Mouse (Mus musculus): ENCODE results near the gene Ifitm5. TPM values are rescaled to one million over a fixed set of nuclear protein-coding genes. Genes with fewer than 3 reads are reported as not detected.
"Not testable (repeated sequence)": the region's sequence is repeated elsewhere in the genome, so short reads cannot be mapped to it uniquely, and the experiment has no call there.

The Ifitm5 gene
- polyA plus RNA-seq, 1 experiment from 2014 or later: 1.3 TPM

DNA sequence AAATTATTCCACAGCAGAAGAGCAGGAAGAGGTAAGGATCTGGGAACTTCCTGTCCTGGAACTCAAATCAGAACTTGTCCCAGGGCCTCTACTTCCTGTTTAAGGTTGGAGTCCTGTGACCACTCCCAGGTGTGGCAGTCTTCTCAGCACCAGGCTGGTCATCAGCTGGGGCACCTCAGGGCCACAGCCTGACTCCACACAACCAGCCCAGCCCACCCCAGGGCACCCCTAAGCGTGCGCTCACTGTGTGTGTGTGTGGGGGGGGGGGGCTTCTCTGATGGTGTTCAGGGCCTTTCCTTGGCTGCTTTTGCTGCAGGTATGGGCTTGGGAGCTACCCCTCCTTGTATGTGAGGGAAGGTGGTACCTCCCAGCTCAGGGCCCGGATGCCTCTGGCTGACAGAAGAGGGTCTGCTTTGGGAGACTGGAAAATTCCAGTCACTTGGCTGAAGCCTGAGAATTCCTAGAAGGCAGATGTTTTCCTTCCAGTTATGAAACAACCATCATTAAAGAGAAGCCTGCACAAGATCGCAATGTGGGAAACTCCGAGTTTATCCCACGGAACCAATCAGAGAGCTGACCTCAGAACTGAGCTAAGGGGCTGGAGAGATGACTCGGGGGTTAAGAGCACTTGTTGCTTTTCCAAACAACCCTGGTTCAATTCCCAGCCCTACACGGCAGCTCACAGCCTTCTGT lies 21.5 kb upstream of the Ifitm5 start:
- ATAC-seq (ENCODE audit: insufficient read depth) (peak; percentile 58), DNase-seq (peak; percentile 77)
- peak overlapping the region; percentile 68; the same call in 1 of the 2 replicates for H3K27ac ChIP-seq (ENCODE audit: low read depth)
- no peaks in the 10 kb centered on the region for H3K9me3 ChIP-seq (ENCODE audit: low read depth, low read length)
- H3K27me3 ChIP-seq (ENCODE audit: insufficient read depth, low read length): no peaks in the 10 kb centered on the region
- no peak overlapping the region for H3K4me2 ChIP-seq
- H3K9ac ChIP-seq: no peak overlapping the region
- 0 out of 2 replicates have a peak, but pooled peaks cover 10% of the 10 kb centered on the region for H3K4me1 ChIP-seq (ENCODE audit: insufficient read depth)
- no peak for TF ChIP-seq CTCF (IDR thresholded peaks at IDR 0.05; ENCODE audit: low read depth)
- no peak overlapping the region for H3K4me3 ChIP-seq (ENCODE audit: low read depth, low read length)
- H3K36me3 ChIP-seq (ENCODE audit: insufficient read depth): no peaks in the 10 kb centered on the region
- WGBS: 37% methylated on average over 8 of the region's 8 CpGs

DNA sequence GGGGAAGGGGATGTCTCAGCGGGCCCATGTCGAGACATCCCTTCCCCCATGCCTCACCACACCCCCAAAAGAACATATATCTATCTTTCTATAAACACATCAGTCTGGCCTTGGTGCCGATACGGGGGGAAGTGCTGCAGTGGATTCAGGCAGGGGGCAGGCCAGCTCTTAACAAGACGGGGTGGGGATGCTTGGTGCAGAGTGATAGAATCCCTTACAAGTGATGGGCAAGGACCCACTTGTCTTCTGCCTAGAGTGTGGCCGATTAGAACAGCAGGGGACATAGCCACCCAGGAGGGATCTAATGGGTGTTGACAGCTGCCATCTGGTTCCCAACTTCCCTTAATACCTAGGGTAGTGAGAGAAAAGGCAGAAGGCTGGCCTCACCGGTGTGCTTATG lies 20.8 kb upstream of the Ifitm5 start:
- 0 out of 2 replicates have a peak, but pooled peaks cover 10% of the 10 kb centered on the region for H3K4me1 ChIP-seq (ENCODE audit: insufficient read depth)

DNA sequence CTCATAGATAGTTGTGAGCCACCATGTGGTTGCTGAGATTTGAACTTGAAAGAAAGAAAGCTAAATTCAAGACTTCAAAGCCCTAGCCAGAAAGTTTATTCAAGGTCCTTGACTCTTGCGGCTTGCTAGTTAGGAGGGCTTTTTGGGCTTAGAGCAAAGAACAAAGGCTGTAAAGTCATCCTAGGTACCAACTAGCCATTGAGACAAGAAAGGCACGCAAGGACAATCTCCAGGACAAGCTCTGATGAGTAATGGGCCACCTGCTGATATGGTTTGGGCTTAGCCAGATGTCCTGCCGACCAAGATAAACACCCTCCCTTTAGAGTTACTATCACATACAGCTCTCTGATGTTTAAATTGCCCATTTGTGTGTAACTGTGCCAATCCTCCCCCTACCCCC lies 18.6 kb upstream of the Ifitm5 start:
- not testable (repeated sequence) for H3K36me3 ChIP-seq (ENCODE audit: insufficient read depth); H3K27me3 ChIP-seq (ENCODE audit: insufficient read depth, low read length); H3K9me3 ChIP-seq (ENCODE audit: low read depth, low read length); DNase-seq; H3K4me3 ChIP-seq (ENCODE audit: low read depth, low read length); H3K9ac ChIP-seq; H3K4me1 ChIP-seq (ENCODE audit: insufficient read depth); H3K27ac ChIP-seq (ENCODE audit: low read depth); ATAC-seq (ENCODE audit: insufficient read depth)
- WGBS: 27% methylated on average over 3 of the region's 3 CpGs
- H3K4me2 ChIP-seq: peak overlapping the region; percentile 48; the same call in 1 of the 2 replicates

More for the DNA sequence above, 20.8 kb upstream of the Ifitm5 start:
- DNase-seq (no peak), ATAC-seq (ENCODE audit: insufficient read depth) (no peak)
- peak overlapping the region; percentile 68; the same call in 1 of the 2 replicates for H3K27ac ChIP-seq (ENCODE audit: low read depth)
- WGBS: 25% methylated on average over 7 of the region's 7 CpGs
- no peaks in the 10 kb centered on the region for H3K36me3 ChIP-seq (ENCODE audit: insufficient read depth)
- H3K9me3 ChIP-seq (ENCODE audit: low read depth, low read length): no peaks in the 10 kb centered on the region
- TF ChIP-seq CTCF (IDR thresholded peaks at IDR 0.05; ENCODE audit: low read depth): no peak
- no peak overlapping the region for H3K4me3 ChIP-seq (ENCODE audit: low read depth, low read length)
- no peaks in the 10 kb centered on the region for H3K27me3 ChIP-seq (ENCODE audit: insufficient read depth, low read length)
- no peak overlapping the region for H3K9ac ChIP-seq
- H3K4me2 ChIP-seq: no peak overlapping the region

DNA sequence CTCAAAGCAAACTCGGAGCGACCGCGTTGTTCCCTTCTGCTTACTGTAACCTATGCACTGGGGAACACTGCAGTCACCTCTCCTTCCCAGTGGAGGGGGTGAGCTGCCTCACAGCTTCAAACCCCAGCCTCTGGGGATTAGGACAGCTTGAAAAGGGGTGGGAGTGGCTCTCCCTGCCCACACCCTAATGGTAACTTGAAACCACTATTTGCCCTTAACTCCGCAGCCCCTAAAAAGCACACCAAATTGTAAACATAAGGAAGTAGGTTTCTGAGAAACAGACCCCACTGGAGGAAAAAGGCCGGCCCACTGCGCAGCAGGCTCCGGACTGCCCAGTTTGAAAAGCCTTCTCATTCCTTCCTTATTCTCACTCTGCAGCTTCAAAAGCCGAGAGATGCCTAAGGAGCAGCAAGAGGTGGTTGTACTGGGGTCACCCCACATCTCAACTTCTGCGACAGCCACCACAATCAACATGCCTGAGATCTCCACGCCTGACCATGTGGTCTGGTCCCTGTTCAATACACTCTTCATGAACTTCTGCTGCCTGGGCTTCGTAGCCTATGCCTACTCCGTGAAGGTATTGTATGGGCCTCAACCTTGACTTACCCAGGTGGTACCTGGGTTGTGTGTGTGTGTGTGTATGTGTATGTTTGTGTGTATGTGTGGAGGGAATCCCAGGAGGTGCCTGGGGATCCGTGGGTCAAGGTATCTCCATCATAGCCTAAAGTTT lies 17.9 kb upstream of the Ifitm5 start:
- WGBS: 6% methylated on average over 14 of the region's 14 CpGs
- Histone ChIP-seq H3K4me2 (peak overlapping the region; percentile 48), H3K9ac (no peak overlapping the region), H3K4me3 (ENCODE audit: low read depth, low read length) (no peak overlapping the region), H3K4me1 (ENCODE audit: insufficient read depth) (0 out of 2 replicates have a peak, but pooled peaks cover 6% of the 10 kb centered on the region), H3K36me3 (ENCODE audit: insufficient read depth) (no peaks in the 10 kb centered on the region), H3K27me3 (ENCODE audit: insufficient read depth, low read length) (no peaks in the 10 kb centered on the region), H3K9me3 (ENCODE audit: low read depth, low read length) (no peaks in the 10 kb centered on the region), H3K27ac (ENCODE audit: low read depth) (peak overlapping the region; percentile 59; the same call in 1 of the 2 replicates)
- peak; percentile 66 for DNase-seq
- ATAC-seq (ENCODE audit: insufficient read depth): peak; percentile 74
- TF ChIP-seq CTCF (IDR thresholded peaks at IDR 0.05; ENCODE audit: low read depth): no peak

DNA sequence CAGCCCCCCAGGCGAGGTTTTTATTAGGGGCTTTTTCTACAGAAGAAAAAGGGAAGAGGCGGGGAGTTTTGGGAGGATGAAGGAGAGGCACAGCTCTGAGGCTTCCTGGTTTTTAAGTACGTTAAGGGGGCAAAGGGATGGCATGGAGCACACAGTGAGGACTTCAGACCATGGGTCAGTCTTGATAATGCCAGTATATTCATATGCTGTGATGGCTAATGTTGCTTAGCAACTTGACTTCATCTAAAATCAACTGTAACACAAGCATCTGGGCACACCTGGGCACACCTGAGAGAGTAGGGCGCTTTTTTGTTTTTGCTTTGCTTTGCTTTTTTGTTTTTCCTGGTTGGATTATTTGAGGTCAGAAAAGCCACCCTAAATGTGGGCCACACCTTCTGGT lies 16.8 kb upstream of the Ifitm5 start, which contains the start of gene Ifitm1:
TSS of gene Ifitm1 (plus strand) at position 301 of the 400 bp plus-strand sequence.
- WGBS: 89% methylated on average over 4 of the region's 4 CpGs
- no peak for TF ChIP-seq CTCF (IDR thresholded peaks at IDR 0.05; ENCODE audit: low read depth)
- Histone ChIP-seq H3K27ac (ENCODE audit: low read depth) (peak within 1 kb of the TSS; percentile 59; the same call in 1 of the 2 replicates), H3K9ac (no peak within 1 kb of the TSS), H3K27me3 (ENCODE audit: insufficient read depth, low read length) (no peaks in the 10 kb centered on the region), H3K4me1 (ENCODE audit: insufficient read depth) (0 out of 2 replicates have a peak, but pooled peaks cover 6% of the 10 kb centered on the region), H3K4me2 (peak within 1 kb of the TSS; percentile 48), H3K36me3 (ENCODE audit: insufficient read depth) (no peaks in the 10 kb centered on the region), H3K4me3 (ENCODE audit: low read depth, low read length) (no peak within 1 kb of the TSS), H3K9me3 (ENCODE audit: low read depth, low read length) (no peaks in the 10 kb centered on the region)
- no peak for DNase-seq
- ATAC-seq (ENCODE audit: insufficient read depth): no peak

DNA sequence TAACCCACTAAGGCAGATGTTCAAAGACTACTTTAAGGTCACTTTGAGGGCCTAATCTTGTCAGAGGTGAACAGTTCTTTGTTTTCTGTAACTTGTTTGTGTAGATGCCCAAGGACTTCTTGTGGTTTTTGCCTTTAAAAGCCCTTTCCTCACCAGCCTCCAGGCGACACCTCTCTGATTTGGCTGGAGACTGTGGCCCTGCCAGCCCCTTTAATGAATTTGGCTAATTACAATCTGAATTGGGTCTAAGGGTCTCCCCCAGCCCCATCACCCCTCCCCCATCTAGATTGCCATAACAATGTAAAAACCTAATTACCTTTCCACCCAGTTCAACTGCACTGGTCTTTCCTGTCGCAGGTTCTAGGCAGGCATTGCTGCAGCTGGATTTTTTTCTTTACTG lies 12.6 kb upstream of the Ifitm5 start:
- Histone ChIP-seq H3K9ac (no peak overlapping the region), H3K4me1 (ENCODE audit: insufficient read depth) (no peaks in the 10 kb centered on the region), H3K4me3 (ENCODE audit: low read depth, low read length) (no peak overlapping the region), H3K27me3 (ENCODE audit: insufficient read depth, low read length) (no peaks in the 10 kb centered on the region), H3K4me2 (no peak overlapping the region), H3K9me3 (ENCODE audit: low read depth, low read length) (no peaks in the 10 kb centered on the region), H3K27ac (ENCODE audit: low read depth) (no peak overlapping the region), H3K36me3 (ENCODE audit: insufficient read depth) (no peaks in the 10 kb centered on the region)
- WGBS: 91% methylated on average over 2 of the region's 2 CpGs
- no peak for TF ChIP-seq CTCF (IDR thresholded peaks at IDR 0.05; ENCODE audit: low read depth)
- ATAC-seq (ENCODE audit: insufficient read depth) (no peak), DNase-seq (no peak)

DNA sequence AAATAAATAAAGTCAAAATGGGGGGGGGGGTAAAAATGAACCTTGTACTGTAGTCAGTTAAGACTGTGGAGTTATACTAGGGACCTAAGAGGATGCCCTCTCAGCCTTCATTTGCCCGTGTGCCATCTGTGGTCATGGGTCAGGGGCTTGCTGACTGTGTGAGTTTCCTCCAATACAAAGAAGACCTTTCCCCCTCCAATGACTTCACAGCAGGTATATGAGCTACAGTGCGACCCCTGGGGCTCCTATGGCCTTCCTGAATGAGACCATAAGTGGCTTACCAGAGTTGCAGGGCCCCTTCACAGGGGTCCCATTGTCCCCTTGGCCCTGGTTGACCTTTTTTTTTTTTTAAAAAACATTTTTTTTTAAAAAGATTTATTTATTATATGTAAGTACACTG lies 11.3 kb upstream of the Ifitm5 start:
- no peak for DNase-seq
- no peaks in the 10 kb centered on the region for H3K36me3 ChIP-seq (ENCODE audit: insufficient read depth)
- H3K9me3 ChIP-seq (ENCODE audit: low read depth, low read length): no peaks in the 10 kb centered on the region
- no peak for ATAC-seq (ENCODE audit: insufficient read depth)
- H3K27me3 ChIP-seq (ENCODE audit: insufficient read depth, low read length): no peaks in the 10 kb centered on the region
- WGBS: 82% methylated on average over 2 of the region's 2 CpGs
- no peak overlapping the region for H3K4me2 ChIP-seq
- no peak overlapping the region for H3K9ac ChIP-seq
- H3K27ac ChIP-seq (ENCODE audit: low read depth): no peak overlapping the region
- no peak for TF ChIP-seq CTCF (IDR thresholded peaks at IDR 0.05; ENCODE audit: low read depth)
- peaks cover 3% of the 10 kb centered on the region; the same call in 1 of the 2 replicates for H3K4me1 ChIP-seq (ENCODE audit: insufficient read depth)
- no peak overlapping the region for H3K4me3 ChIP-seq (ENCODE audit: low read depth, low read length)
